Mouse (Mus musculus) testis, adult 2 months (tissue): Measurements from ENCODE around the gene Ankrd33b. TPM values are rescaled to one million over a fixed set of nuclear protein-coding genes. Genes with fewer than 3 reads are reported as not detected.

Experiments
- H3K27ac ChIP-seq: fragments of 200-500 bp; 2 replicates; pipeline ENCODE4 v1.5.1; 2012; ENCODE audit warnings: low read depth, low read length; ENCODE audit not compliant: control insufficient read depth, insufficient read depth
- H3K27me3 ChIP-seq: fragments of 200-500 bp; 2 replicates; pipeline ENCODE4 v1.6.1; 2012; ENCODE audit warnings: mild to moderate bottlenecking, low read length, moderate library complexity; ENCODE audit not compliant: control insufficient read depth, insufficient read depth
- H3K36me3 ChIP-seq: fragments of 200-500 bp; 2 replicates; pipeline ENCODE4 v1.6.1; 2012; ENCODE audit warnings: mild to moderate bottlenecking, low read length; ENCODE audit not compliant: control insufficient read depth, insufficient read depth
- H3K4me1 ChIP-seq: fragments of 200-500 bp; 2 replicates; pipeline ENCODE4 v1.6.1; 2012; ENCODE audit warnings: low read length; ENCODE audit not compliant: control insufficient read depth, insufficient read depth
- H3K4me3 ChIP-seq: fragments of 200-500 bp; 2 replicates; pipeline ENCODE4 v1.5.1; 2012; ENCODE audit warnings: low read depth, mild to moderate bottlenecking, low read length, moderate library complexity, mixed read lengths; ENCODE audit not compliant: control insufficient read depth
- CTCF ChIP-seq: fragments of 200-500 bp; IDR thresholded peaks from 2 replicates; pipeline ENCODE4 v1.5.1; 2012; ENCODE audit warnings: low read depth, mild to moderate bottlenecking, inconsistent platforms, low read length, moderate library complexity; ENCODE audit not compliant: control insufficient read depth, insufficient read depth, insufficient replicate concordance
- POLR2A ChIP-seq: fragments of 200-500 bp; IDR thresholded peaks from 2 replicates; pipeline ENCODE4 v1.6.1; 2012; ENCODE audit warnings: low read depth, mild to moderate bottlenecking, inconsistent platforms, low read length, moderate library complexity; ENCODE audit not compliant: control insufficient read depth
- polyA plus RNA-seq: library from polyadenylated mRNA; depleted of rRNA; stranded (reverse); fragments of >200 nt; gene quantifications from 2 replicates; pipeline ENCODE4 v1.2.3, GENCODE M21; 2012

Ankrd33b gene
- polyA plus RNA-seq, 1 experiment = 0.58 TPM

DNA sequence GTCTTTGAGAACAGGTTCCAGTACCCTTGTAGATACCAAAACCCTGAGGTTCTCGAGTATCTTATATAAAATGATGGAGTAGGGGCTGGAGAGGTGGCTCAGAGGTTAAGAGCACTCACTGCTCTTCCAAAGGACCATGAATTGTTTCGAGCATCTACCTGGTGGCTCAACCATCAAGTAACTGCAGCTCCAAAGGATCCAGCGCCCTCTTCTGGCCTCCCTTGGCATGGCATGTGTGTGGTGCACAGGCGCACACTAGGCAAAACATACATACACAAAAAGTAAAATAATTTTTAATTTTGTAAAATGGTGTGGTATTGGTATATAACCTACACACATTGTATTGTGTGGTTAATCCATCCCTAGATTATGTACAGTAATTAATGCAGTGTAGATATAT is 43.8 kb downstream of the Ankrd33b start:
- no peaks in the 10 kb centered on the region for H3K4me1 ChIP-seq
- TF ChIP-seq POLR2A (no peak), CTCF (peak; percentile 76; the same call in 1 of the 2 replicates)
- H3K27ac ChIP-seq = no peak overlapping the region
- H3K36me3 ChIP-seq = no peaks in the 10 kb centered on the region
- no peaks in the 10 kb centered on the region for H3K27me3 ChIP-seq
- H3K4me3 ChIP-seq = no peak overlapping the region

DNA sequence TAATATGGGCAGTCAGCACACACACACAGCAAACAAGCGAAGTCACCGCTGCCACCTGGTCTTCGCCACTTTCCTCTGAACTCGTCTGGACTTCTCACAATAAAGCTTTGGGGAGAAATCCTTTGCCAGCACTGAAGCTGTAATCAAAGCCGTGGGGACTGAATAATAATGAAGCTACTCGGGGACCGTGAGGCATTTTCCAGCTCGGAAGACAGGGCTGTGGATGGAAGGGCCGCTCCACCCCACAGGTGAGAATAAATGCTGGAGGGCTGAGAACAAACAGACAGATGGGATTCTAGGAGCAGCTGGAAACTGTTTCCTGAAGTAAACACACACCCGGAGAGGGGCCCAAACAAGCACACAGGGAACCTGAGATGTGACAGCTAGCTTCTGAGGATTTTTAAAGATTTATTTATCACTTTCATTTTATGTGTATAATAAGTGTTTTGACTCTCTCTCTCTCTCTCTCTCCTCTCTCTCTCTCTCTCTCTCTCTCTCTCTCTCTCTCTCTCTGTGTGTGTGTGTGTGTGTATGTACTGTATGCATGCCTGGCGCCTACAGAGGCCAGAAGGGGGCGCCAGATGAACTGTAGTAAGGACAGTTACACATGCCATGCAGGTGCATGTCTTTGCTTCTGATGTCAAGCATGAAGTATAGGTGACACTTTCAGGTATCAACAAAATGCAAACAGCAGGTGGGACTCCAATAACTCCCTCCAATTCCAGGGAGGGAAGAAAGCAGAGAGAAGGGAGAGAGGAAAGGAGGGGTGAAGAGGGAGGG is 46.7 kb downstream of the Ankrd33b start:
- no peaks in the 10 kb centered on the region for H3K4me1 ChIP-seq
- TF ChIP-seq POLR2A (no peak), CTCF (no peak; the same call in 1 of the 2 replicates)
- H3K36me3 ChIP-seq = no peaks in the 10 kb centered on the region
- no peak overlapping the region for H3K27ac ChIP-seq
- H3K27me3 ChIP-seq = no peaks in the 10 kb centered on the region
- no peak overlapping the region for H3K4me3 ChIP-seq

DNA sequence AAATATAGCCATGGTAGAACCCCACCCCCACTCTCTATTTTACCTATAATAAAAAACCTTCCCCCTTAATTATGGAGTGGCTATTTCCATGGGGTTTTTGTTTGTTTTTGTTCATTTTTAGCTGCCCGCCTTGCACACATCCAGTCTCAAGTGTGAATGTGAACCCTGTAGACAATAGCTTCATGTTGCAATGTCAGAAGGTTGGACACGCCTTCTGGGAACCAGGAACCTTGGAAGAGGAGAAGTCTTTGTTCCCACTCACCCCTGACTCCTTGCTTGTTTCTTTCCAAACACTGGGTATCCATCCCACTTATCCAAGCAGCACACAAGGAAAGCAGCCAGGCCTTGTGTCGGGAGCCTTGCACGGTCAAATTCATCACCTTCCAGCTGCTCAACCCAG is 48.5 kb downstream of the Ankrd33b start:
- H3K27me3 ChIP-seq = no peaks in the 10 kb centered on the region
- TF ChIP-seq CTCF = no peak
- TF ChIP-seq POLR2A = no peak
- no peaks in the 10 kb centered on the region for H3K4me1 ChIP-seq
- no peak overlapping the region for H3K27ac ChIP-seq
- no peak overlapping the region for H3K4me3 ChIP-seq
- H3K36me3 ChIP-seq = no peaks in the 10 kb centered on the region

DNA sequence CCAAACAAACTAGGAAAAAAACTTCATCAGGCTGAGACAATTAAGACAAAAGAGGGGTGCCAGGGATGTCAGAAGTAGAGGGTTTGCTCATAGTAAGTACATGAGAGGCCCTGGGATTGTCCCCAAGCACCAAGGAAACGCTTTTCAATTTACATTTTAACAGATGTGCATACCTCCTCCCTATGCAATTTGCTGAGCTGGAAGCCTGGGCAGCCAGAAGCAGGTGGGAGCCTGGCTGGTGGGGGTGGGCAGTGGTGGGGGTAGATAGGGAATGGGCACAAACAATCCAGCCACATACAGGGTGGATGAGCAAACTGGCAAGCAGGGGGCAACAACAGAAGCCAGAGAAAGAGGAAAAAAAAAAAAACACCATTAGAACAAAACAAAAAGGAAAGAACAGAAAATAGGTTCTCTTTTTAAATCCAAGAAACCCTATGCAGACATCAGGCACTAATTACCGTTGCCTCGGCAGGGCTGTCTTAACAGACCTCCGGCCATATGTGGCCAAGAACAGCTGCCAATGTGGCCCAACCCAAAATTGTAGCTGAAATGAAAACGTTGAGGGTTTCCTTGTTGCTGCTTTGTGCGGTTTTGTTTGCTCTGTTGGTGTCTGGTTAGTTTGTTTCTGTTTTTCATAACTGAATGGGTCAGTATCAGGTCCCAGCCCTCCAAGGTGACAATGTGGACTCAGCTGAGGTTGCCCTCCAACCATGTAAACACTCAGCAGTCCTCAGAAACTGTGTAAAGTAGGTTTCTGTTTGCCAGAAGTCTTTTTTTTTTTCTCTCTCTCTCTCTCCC is 49.2 kb downstream of the Ankrd33b start:
- TF ChIP-seq POLR2A = no peak
- Histone ChIP-seq H3K4me1 (no peaks in the 10 kb centered on the region), H3K36me3 (no peaks in the 10 kb centered on the region), H3K27ac (no peak overlapping the region), H3K4me3 (no peak overlapping the region), H3K27me3 (no peaks in the 10 kb centered on the region)

DNA sequence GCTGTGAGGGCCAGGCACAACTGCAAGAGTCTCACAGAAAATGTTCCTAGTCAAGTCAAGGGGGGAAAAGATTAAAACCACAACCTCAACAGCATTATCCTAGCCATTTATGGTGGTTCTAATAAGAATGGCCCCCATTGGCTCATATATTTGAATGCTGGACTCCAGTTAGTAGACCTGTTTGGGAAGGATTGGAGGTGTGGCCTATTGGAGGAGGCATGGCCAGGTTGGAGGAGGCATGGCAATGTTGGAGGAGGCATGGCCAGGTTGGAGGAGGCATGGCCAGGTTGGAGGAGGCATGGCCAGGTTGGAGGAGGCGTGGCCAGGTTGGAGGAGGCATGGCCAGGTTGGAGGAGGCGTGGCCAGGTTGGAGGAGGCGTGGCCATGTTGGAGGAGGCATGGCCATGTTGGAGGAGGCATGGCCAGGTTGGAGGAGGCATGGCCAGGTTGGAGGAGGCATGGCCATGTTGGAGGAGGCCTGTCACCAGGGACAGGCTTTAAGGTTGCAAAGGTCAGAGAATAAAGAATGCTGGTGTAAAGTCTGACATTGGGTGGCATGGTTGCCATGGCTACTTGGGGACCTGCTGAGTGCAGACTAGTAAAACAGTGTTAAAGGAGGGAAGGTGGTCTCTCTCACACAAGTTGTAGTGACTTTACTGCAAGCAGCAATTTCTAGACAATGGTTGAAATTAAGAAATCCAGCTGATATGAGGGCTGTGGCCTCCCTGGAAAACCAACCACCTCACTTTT is 50.3 kb downstream of the Ankrd33b start:
- Histone ChIP-seq H3K27me3 (no peaks in the 10 kb centered on the region), H3K36me3 (no peaks in the 10 kb centered on the region), H3K4me1 (no peaks in the 10 kb centered on the region), H3K27ac (no peak overlapping the region), H3K4me3 (no peak overlapping the region)
- no peak for TF ChIP-seq CTCF
- TF ChIP-seq POLR2A = no peak

DNA sequence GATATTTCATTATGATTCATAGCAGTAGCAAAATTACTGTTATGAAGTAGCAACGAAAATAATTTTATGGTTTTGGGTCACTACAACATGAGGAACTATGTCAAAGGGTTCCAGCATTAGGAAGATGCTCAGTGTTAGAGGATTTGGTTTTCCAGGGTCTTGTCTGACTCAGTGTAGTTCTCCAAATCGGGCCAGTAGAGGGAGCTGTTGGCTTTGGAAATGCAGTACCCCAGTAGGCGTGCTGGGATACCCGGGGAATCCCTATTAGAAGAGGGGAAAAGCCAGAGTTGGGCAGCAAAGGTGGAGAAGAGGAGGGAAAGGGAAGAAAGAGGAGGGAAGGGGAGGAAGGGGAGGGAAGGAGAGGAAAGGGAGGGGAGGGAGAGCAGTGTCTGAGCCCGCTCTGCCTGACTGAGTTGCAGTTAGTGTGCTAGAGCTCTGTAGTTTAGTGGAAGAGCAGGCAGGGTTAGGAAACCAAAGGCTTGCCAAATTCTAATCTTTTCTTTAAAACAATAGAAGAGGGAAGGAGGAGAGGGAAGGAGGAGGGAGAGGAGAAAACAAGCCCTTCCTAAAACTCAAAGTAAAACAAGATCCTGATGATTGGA is 51.8 kb downstream of the Ankrd33b start:
- TF ChIP-seq CTCF (peak; percentile 47; the same call in 1 of the 2 replicates), POLR2A (no peak)
- H3K27ac ChIP-seq = no peak overlapping the region
- H3K4me1 ChIP-seq = no peaks in the 10 kb centered on the region
- H3K27me3 ChIP-seq = no peaks in the 10 kb centered on the region
- H3K36me3 ChIP-seq = no peaks in the 10 kb centered on the region
- no peak overlapping the region for H3K4me3 ChIP-seq

DNA sequence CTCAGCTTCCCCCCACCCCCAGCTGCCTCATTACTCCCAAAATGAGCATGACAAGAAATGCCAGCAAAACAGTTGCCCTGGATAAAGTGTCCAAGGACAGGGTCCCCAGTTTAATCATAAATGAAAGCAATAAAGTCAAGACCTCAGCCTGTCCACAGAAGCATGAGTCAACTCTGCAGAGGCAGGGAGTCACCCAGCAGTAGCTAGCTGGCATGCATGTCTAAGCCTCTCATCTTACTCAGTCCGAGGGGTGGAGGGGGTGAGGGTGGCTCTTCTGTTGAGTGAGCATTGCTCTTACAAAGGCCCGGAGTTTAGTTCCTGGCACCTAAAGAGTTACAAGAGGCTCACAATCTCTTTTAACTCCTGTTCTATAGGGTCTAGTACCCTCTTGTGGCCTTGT is 55.5 kb downstream of the Ankrd33b start:
- Histone ChIP-seq H3K4me3 (no peak overlapping the region), H3K36me3 (no peaks in the 10 kb centered on the region), H3K4me1 (peaks cover 5% of the 10 kb centered on the region; the same call in 1 of the 2 replicates), H3K27me3 (no peaks in the 10 kb centered on the region), H3K27ac (no peak overlapping the region)
- no peak for TF ChIP-seq CTCF
- TF ChIP-seq POLR2A = no peak
